Mouse (Mus musculus) gastrocnemius, postnatal 25 days (tissue): ENCODE data around the gene Snrnp70. TPM values are rescaled to one million over a fixed set of nuclear protein-coding genes. Genes with fewer than 3 reads are reported as not detected.
A peak's percentile ranks its signal among the peaks of the same experiment; 100 is the strongest.

Source experiments
- DNase-seq: peaks from one replicate; pipeline ENCODE4 v3.0.0; 2022
- total RNA-seq, 2 experiments: library from RNA; stranded (reverse); gene quantifications; 1 replicate in 1 of 2; 2 replicates in 1 of 2; pipeline ENCODE4 v1.2.3; 2021

Gene Snrnp70
- total RNA-seq, 2 experiments from 2014 or later: 76.1 to 78.0 TPM

DNA sequence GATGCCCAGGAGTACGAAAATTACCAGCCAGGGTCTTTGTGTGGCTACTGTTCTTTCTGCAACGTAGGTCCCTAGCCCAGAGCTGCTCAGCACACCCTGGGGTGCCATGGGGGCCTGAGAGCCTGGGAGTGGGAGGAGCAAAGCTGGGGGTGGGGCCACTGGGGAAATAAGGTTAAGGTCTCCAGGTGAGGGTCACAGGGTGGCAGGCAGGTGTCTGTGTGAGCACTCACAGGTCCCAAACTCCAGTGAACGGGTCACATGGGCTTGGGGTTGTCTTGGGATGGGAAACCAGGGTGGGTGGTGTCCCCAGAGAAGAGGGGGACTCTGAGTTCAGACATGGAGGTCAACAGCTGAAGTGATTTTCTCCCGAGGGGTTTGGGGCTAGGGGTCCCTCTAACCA lies 58.1 kb downstream of the Snrnp70 start:
- DNase-seq: no peak

DNA sequence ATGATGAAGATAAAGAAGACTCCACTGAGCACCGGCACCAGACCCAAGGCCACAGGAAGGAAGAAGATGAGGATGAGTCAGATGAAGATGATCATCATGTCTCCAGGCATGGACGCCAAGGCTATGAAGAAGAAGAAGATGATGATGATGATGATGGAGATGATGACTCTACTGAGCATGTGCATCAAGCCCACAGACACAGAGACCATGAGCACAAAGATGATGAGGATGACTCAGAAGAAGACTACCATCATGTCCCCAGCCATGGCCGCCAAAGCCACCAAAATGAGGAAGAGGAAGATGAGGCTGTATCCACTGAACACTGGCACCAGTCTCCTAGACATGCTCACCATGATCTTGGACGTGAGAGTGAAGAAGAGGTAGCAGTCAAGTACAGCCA lies 59.2 kb downstream of the Snrnp70 start:
- DNase-seq: no peak

DNA sequence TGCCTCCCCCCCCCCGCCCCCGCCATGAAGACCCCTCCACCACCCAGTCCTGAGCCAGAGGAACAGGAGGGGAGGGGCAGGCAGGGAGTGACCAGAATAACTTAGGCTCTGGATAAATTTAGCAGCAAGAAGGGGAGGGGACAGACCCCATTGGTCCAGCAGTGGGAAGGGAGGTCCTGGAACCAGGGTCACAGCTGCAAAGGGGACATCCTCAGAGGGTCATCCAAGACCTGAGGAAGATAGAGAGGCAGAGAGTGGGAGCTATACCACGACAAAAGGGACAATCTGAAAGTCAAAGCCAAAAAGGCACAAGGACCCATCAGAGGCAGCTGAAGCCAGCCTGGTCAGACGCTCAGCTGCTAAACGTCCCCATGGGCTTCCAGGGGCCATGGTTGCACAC lies 60.5 kb downstream of the Snrnp70 start, which contains the start of gene Hrc:
TSS of gene Hrc (plus strand) at position 235 of the 400 bp plus-strand sequence.
- DNase-seq: peak; percentile 78

GRCm38 (mm10) chr7:45334605-45335004 lies 60.9 kb downstream of the Snrnp70 start:
- DNase-seq: peak; percentile 86

- peak; percentile 91 for DNase-seq
These were observed 62.0 kb downstream of the Snrnp70 start, which contains the start of gene Trpm4 for GRCm38 (mm10) chr7:45333431-45333982. Gene Trpm4 (minus strand): TSS chr7:45333780.

DNA sequence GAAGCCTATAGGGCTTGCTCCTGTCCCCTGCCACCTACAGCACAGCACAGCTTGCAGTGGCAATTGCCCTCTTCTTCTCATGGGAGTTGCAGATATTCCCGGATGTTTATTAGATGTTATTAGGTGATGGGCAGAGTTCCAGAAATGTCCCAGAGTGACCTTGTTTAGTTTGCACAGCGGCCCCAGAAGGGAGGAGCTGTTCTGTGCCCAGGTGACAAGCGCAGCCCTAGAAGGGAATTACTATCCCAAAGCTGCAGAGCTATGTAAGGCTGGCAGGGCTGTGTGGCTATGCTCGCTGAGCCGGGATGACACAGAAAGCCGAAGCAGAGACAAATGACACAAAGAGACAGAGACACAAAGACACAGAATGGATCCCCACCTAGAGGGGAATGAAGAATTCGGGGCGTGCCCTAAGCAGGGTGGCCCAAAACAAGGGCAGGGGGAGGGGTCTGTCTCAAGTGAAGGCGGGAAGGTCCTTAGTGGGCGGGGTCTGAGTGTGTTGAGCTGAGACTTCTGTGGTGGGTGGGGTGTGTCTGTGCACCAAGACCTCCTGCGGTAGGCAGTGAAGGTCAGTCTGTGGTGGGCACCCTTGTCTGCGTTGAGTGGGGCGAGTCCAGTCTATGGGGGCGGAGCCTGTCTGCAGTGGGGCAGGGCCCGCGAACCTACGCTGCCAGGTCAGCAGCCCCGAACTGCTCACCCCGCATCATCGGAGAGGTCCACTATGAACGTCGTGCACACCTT lies 62.7 kb downstream of the Snrnp70 start:
- DNase-seq: peak; percentile 57

GRCm38 (mm10) chr7:45331502-45331901 lies 64.0 kb downstream of the Snrnp70 start:
- no peak for DNase-seq

GRCm38 (mm10) chr7:45328841-45329475 lies 66.6 kb downstream of the Snrnp70 start:
- DNase-seq: no peak

Other genes starting within 250 kb of the Snrnp70 start
- 10 to 100 TPM; 32.0 to 38.1 TPM for gene Pih1d1, start 241.4 kb downstream of the Snrnp70 start, total RNA-seq
- gene Aldh16a1, start 241.2 kb downstream of the Snrnp70 start, total RNA-seq: 10 to 100 TPM; 15.6 to 15.9 TPM
- gene Slc17a7, start 231.8 kb downstream of the Snrnp70 start, total RNA-seq: 1 to 10 TPM; 1.1 to 2.5 TPM
- gene Gfy, start 216.2 kb downstream of the Snrnp70 start, total RNA-seq: not detected
- gene Pth2, start 214.7 kb downstream of the Snrnp70 start, total RNA-seq: not detected
- under 1 TPM; 0.19 to 0.23 TPM for gene Ccdc155, start 190.8 kb downstream of the Snrnp70 start, total RNA-seq
- not detected for gene Dkkl1, start 183.6 kb downstream of the Snrnp70 start, total RNA-seq
- gene Tead2, start 180.0 kb downstream of the Snrnp70 start, total RNA-seq: 1 to 10 TPM; 2.5 to 2.8 TPM
- 1 to 10 TPM; 1.3 to 2.0 TPM for gene Cd37, start 156.6 kb downstream of the Snrnp70 start, total RNA-seq
- gene Slc6a16, start 154.7 kb downstream of the Snrnp70 start, total RNA-seq: not detected
- gene Slc6a21, start 118.2 kb downstream of the Snrnp70 start, total RNA-seq: not detected
- gene Trpm4, start 62.0 kb downstream of the Snrnp70 start, total RNA-seq: 10 to 100 TPM; 17.0 to 18.3 TPM
- 100 to 1,000 TPM; 812 to 910 TPM for gene Hrc, start 60.5 kb downstream of the Snrnp70 start, total RNA-seq
- under 1 TPM; 0.18 to 0.38 TPM for gene Ppfia3, start 28.7 kb downstream of the Snrnp70 start, total RNA-seq
- gene Lin7b, start 25.2 kb downstream of the Snrnp70 start, total RNA-seq: under 1 TPM in 1 of 2 experiments, not detected in 1; 0.67 TPM
- gene Kcna7, start 9.9 kb upstream of the Snrnp70 start, total RNA-seq: 100 to 1,000 TPM in 1 of 2 experiments, 10 to 100 TPM in 1; 73.7 to 107 TPM
- gene Ntf5, start 18.0 kb upstream of the Snrnp70 start, total RNA-seq: 1 to 10 TPM; 3.9 to 6.6 TPM
- 1 to 10 TPM in 1 of 2 experiments, not detected in 1; 1.6 TPM for gene Lhb, start 25.1 kb upstream of the Snrnp70 start, total RNA-seq
- gene Gys1, start 39.1 kb upstream of the Snrnp70 start, total RNA-seq: 100 to 1,000 TPM; 243 to 327 TPM
- 10 to 100 TPM; 23.3 to 23.8 TPM for gene Ruvbl2, start 42.4 kb upstream of the Snrnp70 start, total RNA-seq
- gene Ftl1, start 64.1 kb upstream of the Snrnp70 start, total RNA-seq: 100 to 1,000 TPM; 125 to 149 TPM
- 10 to 100 TPM; 15.6 to 16.9 TPM for gene Bax, start 71.2 kb upstream of the Snrnp70 start, total RNA-seq
- gene Tulp2, start 86.1 kb upstream of the Snrnp70 start, total RNA-seq: not detected
- 1 to 10 TPM; 4.3 to 10.0 TPM for gene Gm45808, start 91.1 kb upstream of the Snrnp70 start, total RNA-seq
- gene Dhdh, start 93.1 kb upstream of the Snrnp70 start, total RNA-seq: 10 to 100 TPM; 12.3 to 12.6 TPM
- gene Nucb1, start 114.7 kb upstream of the Snrnp70 start, total RNA-seq: 10 to 100 TPM; 60.8 to 73.2 TPM
- 10 to 100 TPM; 13.8 to 19.2 TPM for gene Ppp1r15a, start 130.5 kb upstream of the Snrnp70 start, total RNA-seq
- 1 to 10 TPM; 7.5 to 8.5 TPM for gene Plekha4, start 130.6 kb upstream of the Snrnp70 start, total RNA-seq
- gene Hsd17b14, start 159.2 kb upstream of the Snrnp70 start, total RNA-seq: 1 to 10 TPM in 1 of 2 experiments, under 1 TPM in 1; 0.99 to 1.2 TPM
- 10 to 100 TPM; 56.3 to 63.9 TPM for gene Bcat2, start 174.4 kb upstream of the Snrnp70 start, total RNA-seq
- not detected for gene Fgf21, start 219.7 kb upstream of the Snrnp70 start, total RNA-seq
- gene Fut1, start 221.5 kb upstream of the Snrnp70 start, total RNA-seq: not detected
- not detected for gene Izumo1, start 226.1 kb upstream of the Snrnp70 start, total RNA-seq
- gene Rasip1, start 231.7 kb upstream of the Snrnp70 start, total RNA-seq: 1 to 10 TPM; 6.1 to 8.5 TPM
- 10 to 100 TPM; 39.0 to 46.1 TPM for gene Mamstr, start 244.2 kb upstream of the Snrnp70 start, total RNA-seq